In genomic region chr17:85504888-85505287, GRCm38 (mm10) we compare ENCODE assay signal across 20 mouse cellular contexts.
"Had no signal": no experiment of that assay in that cellular context is flagged by ENCODE, and none has a peak within 500 bp of the region (broad histone marks: within the 10 kb centered on the region; RNA-seq: fewer than 3 reads in every experiment).

No protein-coding gene starts in this region.

- H3K9me3 ChIP-seq: liver, embryonic 13.5 days; liver, embryonic 15.5 days; lung, embryonic 15.5 days; midbrain, embryonic 10.5 days; neural tube, embryonic 13.5 days had no signal

- H3K27ac ChIP-seq: liver, embryonic 13.5 days; liver, embryonic 15.5 days; lung, embryonic 15.5 days; macrophage; midbrain, embryonic 10.5 days; neural tube, embryonic 13.5 days; neural tube, embryonic 15.5 days had no signal

- H3K4me1 ChIP-seq: liver, embryonic 13.5 days; liver, embryonic 15.5 days; lung, embryonic 15.5 days; neural tube, embryonic 13.5 days; neural tube, embryonic 15.5 days had no signal

- H3K9ac ChIP-seq: liver, embryonic 13.5 days; liver, embryonic 15.5 days; liver, postnatal 0 days; lung, embryonic 15.5 days; neural tube, embryonic 13.5 days; neural tube, embryonic 15.5 days had no signal

- H3K4me3 ChIP-seq: liver, embryonic 13.5 days; liver, embryonic 15.5 days; lung, embryonic 15.5 days; midbrain, embryonic 10.5 days; myocyte; neural tube, embryonic 13.5 days; neural tube, embryonic 15.5 days had no signal

- H3K36me3 ChIP-seq: liver, embryonic 13.5 days; liver, embryonic 15.5 days; lung, embryonic 15.5 days; midbrain, embryonic 10.5 days; neural tube, embryonic 13.5 days; neural tube, embryonic 15.5 days had no signal

- ATAC-seq: liver, postnatal 0 days; lung, postnatal 0 days had no signal

- H3K27me3 ChIP-seq: liver, embryonic 13.5 days; liver, embryonic 15.5 days; lung, embryonic 15.5 days; neural tube, embryonic 13.5 days; neural tube, embryonic 15.5 days had no signal

- H3K4me2 ChIP-seq: liver, embryonic 11.5 days; liver, embryonic 13.5 days; liver, embryonic 15.5 days; lung, embryonic 15.5 days; neural tube, embryonic 13.5 days; neural tube, embryonic 15.5 days had no signal

- DNase-seq: liver, embryonic 13.5 days; liver, postnatal 0 days; lung, adult 2 months; lung, postnatal 14 days; lung, postnatal 36 days; midbrain, embryonic 14.5 days; retina, postnatal 1 day; right cerebral cortex, adult 18-20 months; thymus, adult 2 months; thymus, postnatal 25 days; thymus, postnatal 4 days had no signal
